Mouse (Mus musculus) kidney, adult 18-20 months (tissue): ENCODE results near the gene AL732309.1.
"Not testable (repeated sequence)": the region's sequence is repeated elsewhere in the genome, so short reads cannot be mapped to it uniquely, and the experiment has no call there.

Experiments used
- DNase-seq: peaks from one replicate; pipeline ENCODE4 v3.0.0; 2021

AL732309.1 gene

GRCm38 (mm10) chr2:25267241-25267640 is 20.6 kb upstream of the AL732309.1 start:
- DNase-seq: no peak

- peak; percentile 72 for DNase-seq
These were observed 20.1 kb upstream of the AL732309.1 start for GRCm38 (mm10) chr2:25266720-25267119.

GRCm38 (mm10) chr2:25265897-25266656 is 19.4 kb upstream of the AL732309.1 start:
- DNase-seq: peak; percentile 64

- DNase-seq: peak; percentile 78
These were observed 18.2 kb upstream of the AL732309.1 start for GRCm38 (mm10) chr2:25264851-25265250.

GRCm38 (mm10) chr2:25264286-25264660 is 17.6 kb upstream of the AL732309.1 start:
- no peak for DNase-seq

- peak; percentile 19 for DNase-seq
These were observed 17.1 kb upstream of the AL732309.1 start for GRCm38 (mm10) chr2:25263623-25264285.

GRCm38 (mm10) chr2:25262795-25263622 is 16.3 kb upstream of the AL732309.1 start:
- DNase-seq: peak; percentile 28

GRCm38 (mm10) chr2:25262291-25262767 is 15.7 kb upstream of the AL732309.1 start, which contains the start of gene Tprn:
Tprn (plus strand) TSS chr2:25262618.
- DNase-seq: peak; percentile 94

- DNase-seq: no peak
These were observed 15.2 kb upstream of the AL732309.1 start for GRCm38 (mm10) chr2:25261870-25262269.

- no peak for DNase-seq
These were observed 12.2 kb upstream of the AL732309.1 start for GRCm38 (mm10) chr2:25258887-25259286.

GRCm38 (mm10) chr2:25257250-25257649 is 10.6 kb upstream of the AL732309.1 start:
- DNase-seq: not testable (repeated sequence)

- peak; percentile 51 for DNase-seq
These were observed 9.9 kb upstream of the AL732309.1 start for GRCm38 (mm10) chr2:25256443-25257109.

GRCm38 (mm10) chr2:25255284-25255779 is 8.7 kb upstream of the AL732309.1 start, which contains the start of gene Tmem203:
Tmem203 (plus strand) TSS chr2:25255439.
- DNase-seq: peak; percentile 92

- peak; percentile 52 for DNase-seq
These were observed 5.7 kb upstream of the AL732309.1 start for GRCm38 (mm10) chr2:25252331-25252730.

- DNase-seq: no peak
These were observed 2.5 kb downstream of the AL732309.1 start for GRCm38 (mm10) chr2:25244144-25244543.

GRCm38 (mm10) chr2:25243342-25243741 is 3.3 kb downstream of the AL732309.1 start:
- DNase-seq: no peak

GRCm38 (mm10) chr2:25242101-25242506 is 4.6 kb downstream of the AL732309.1 start, which contains the start of the genes Rnf208 and Cysrt1:
Rnf208 (plus strand) TSS chr2:25242255.
Cysrt1 (minus strand) TSS chr2:25242452.
- DNase-seq: no peak

GRCm38 (mm10) chr2:25241438-25241775 is 5.3 kb downstream of the AL732309.1 start:
- no peak for DNase-seq

GRCm38 (mm10) chr2:25240723-25241437 is 5.8 kb downstream of the AL732309.1 start:
- DNase-seq: peak; percentile 83

GRCm38 (mm10) chr2:25240310-25240709 is 6.4 kb downstream of the AL732309.1 start:
- no peak for DNase-seq

GRCm38 (mm10) chr2:25239766-25240165 is 6.9 kb downstream of the AL732309.1 start:
- no peak for DNase-seq

GRCm38 (mm10) chr2:25238106-25238505 is 8.6 kb downstream of the AL732309.1 start:
- no peak for DNase-seq
